Mouse (Mus musculus): ENCODE data around the gene Pcp2.

GRCm38 (mm10) chr8:3588258-3588633 lies 37.1 kb downstream of the Pcp2 start:
- no peak for TF ChIP-seq CTCF (IDR thresholded peaks at IDR 0.05; ENCODE audit: low read depth, low read length)
- TF ChIP-seq EP300 (IDR thresholded peaks at IDR 0.05; ENCODE audit: insufficient read depth, low read depth, low read length) = no peak
